Mouse (Mus musculus) cerebellum, adult (tissue): ENCODE data around the gene Egln1.
A peak's percentile ranks its signal among the peaks of the same experiment; 100 is the strongest.

Experiments used
- ATAC-seq: cut with Nextera tagmentation; 2 replicates; pipeline ENCODE4 v1.9.2; 2017; ENCODE audit warnings: mild to moderate bottlenecking, moderate library complexity, mixed read lengths; ENCODE audit not compliant: insufficient number of reproducible peaks, low FRiP score, low TSS enrichment

The Egln1 gene

DNA sequence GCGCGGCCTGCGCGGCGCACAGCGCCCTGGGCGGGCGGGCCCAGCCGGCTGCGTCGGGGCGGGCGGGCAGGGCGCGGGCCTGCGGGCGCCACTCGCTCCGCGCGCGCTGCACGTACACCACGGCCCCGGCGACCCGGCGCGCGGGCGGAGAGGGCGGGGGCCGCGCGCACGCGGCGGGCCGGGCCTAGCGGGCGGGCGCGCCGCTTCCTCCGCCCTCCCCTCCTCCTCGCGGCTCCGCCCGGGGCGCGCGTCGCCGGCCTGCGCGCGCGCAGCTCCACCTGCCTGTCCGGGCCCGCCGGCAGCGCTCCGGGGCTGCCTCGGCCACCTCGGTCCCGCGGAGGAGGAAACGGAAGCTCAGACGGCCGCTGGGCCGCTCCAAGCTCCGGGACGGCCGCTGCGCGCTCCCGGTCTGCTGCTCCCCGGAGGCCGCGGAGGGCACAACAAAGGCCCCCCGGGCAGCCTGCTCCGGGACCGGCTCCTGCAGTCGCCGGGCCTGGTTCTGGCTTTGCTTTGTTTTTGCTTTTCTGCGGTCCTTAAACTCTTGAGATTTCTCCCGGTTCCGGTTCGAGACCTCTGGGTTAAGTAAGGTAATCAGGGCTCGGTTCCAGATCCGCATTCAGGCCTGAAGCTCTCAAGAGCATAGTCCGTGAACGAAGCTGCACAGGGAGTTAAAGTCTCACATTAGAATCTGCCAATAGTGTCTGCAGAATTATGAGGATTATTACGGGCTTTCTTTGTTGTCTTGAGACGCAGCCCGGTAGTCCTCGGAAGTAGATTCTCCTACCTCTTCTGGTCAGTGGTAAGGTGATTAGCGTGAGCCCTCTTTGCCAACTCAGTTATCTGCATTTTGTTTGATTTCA lies at the start of gene Egln1:
TSS of gene Egln1 (minus strand) at position 116 of the 860 bp plus-strand sequence.
- peak; percentile 74 for ATAC-seq

DNA sequence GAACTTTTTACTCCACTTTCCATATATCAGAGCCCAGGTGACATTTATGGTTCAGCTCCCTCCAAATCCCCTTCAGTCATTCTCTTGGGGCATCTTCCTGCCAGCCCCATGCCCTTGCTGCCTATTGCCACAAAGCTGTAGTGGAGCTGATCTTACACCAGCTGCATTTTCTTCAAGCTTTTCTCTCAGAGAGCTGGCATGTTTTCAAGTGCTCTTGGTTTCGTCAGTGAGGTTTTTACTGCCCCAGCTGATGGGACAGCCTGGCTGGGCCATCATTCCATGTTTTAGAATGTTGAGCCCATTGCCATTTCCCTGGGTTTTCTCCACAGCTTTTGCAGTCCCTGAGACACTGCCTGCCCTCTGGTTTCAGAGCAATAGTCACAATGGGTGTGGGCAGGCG lies 46.7 kb upstream of the Egln1 start:
- no peak for ATAC-seq

DNA sequence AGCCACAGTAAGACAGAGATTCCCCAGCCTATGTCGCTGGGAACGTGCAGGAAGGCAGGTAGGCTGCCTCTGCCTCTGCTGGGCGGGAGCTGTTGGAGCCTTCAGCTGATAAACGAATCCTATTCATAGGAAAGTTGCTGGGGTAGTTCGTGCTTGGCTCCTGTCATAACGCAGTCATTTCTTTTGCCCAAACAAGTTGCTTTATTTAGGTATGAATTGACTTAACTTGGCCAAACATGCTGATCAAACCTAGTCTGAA lies 42.5 kb upstream of the Egln1 start:
- ATAC-seq, result no peak

DNA sequence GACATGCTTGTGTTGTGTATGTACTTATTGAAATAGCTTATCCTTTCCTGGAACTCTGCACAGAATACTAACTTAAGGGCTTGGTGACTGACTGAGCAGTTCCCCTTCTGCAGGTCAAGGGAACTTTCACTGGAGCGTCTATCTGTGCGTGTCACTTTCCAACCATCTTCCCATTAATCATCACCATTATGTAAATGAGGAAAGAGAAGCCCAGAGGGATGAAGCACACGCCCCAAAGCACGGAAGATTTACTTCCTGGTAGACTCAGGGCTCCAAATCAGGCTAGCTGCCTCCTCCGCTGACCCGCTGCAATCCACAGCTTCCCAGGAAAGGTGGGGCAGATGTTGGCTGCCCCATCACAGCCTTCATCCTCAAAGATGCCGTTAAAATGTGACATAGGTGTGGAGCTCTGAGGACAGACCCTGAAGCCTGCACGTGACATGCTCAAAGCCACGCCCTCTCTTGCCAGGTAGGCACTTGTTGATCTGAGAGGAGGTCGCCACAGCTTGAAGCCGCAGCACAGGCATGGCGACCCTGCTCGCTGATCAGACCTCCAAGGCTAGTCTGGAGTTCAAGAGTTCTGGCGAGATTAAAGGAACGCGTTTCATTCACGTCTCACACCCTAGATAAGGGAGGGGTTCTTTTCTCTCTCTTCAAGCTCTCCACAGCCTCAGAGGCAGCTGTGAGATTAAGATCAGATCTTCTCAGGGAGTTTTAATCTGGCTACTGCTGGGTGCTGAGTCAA lies 42.0 kb upstream of the Egln1 start:
- ATAC-seq, result no peak

DNA sequence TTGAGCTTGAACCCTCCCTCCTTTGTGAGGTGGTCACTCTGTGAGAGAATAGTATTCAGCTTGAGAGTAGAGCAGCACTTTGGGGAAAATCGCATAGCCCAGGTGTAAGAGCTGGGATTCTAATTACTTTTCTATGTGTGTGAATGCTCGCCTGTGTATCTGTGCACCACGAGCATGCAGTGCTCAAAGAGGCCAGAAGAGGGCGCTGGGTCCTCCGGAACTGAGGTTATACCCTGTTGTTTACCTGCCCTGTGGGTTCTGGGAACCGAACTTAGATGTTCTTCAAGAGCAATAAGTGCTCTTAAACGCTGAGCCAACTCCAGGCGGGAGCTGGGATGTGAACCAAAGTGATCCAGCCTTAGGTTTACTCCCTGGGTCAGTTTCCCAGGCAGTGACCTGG lies 31.7 kb upstream of the Egln1 start:
- ATAC-seq, result no peak

DNA sequence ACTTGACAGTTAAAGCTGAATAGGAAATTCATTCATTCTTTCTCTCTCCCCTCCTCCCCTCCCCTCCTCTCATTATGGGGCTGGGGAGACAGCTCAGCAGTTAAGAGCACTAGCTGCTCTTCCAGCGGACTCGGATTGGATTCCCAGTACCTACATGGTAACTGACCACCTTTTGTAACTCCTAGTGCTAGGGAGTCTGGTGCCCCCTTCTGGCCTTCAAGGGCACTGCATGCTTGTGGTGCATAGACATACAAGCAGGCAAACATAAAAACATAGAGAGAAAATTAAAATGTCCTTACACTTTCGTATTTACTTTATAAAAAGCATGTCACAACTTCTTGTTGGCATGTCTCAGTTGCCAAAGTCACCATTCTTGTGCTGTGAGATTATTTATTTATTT lies 30.9 kb upstream of the Egln1 start:
- no peak for ATAC-seq

DNA sequence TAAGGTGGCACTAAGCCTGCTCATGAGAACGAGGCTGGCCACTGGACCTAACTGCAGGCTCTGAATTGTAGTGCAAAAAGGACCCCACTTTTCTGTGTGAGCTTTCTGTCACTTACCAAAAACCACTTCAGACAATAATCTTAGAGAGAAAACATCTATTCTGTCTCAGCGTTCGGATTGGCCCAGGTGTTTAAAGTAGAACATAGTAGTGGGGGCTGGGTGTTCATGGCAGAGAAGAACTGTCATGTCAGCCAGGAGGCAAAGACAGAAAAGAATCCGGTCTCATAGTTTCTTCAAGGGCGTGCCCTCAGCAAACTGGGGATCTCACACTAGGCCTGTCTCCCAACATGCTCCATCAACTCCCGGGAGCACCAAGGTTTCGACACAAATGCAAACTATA lies 28.9 kb upstream of the Egln1 start:
- no peak for ATAC-seq

DNA sequence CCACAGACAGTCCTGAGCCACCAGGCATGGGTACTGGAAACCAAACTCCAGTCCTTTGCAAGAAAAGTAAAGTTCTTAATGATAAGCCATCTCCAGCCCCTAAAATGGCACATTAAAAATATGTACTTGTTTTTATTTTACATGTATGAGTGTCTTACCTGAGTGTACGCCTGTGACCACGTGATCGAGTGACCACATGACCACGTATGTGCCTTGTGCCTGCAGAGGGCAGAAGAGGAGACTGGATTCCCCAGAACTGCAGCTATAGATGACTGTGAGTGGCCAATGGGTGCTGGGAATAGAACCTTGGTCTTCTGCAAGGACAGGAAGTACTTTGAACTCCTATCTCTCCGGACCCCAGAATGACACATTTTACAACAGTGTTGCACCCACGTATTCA lies 27.1 kb upstream of the Egln1 start:
- no peak for ATAC-seq

DNA sequence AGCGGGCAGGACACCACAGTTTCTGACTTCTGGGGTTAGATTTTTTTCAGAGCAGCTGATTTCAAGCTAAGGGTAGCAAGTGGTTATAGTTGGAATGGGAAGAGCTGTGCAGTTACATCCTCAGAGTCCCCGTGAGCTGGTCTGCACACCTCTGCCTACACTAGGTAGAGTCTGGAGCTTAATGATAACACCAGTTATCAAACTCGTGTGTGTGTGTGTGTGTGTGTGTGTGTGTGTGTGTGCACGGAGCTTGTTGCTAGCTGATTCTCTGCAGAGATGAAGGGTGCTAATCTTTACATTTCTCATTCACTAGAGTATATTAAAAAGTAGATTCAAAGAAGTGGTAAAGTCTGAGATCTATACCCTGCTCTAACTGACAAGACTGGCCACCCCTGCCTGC lies 25.1 kb upstream of the Egln1 start:
- ATAC-seq, result no peak

DNA sequence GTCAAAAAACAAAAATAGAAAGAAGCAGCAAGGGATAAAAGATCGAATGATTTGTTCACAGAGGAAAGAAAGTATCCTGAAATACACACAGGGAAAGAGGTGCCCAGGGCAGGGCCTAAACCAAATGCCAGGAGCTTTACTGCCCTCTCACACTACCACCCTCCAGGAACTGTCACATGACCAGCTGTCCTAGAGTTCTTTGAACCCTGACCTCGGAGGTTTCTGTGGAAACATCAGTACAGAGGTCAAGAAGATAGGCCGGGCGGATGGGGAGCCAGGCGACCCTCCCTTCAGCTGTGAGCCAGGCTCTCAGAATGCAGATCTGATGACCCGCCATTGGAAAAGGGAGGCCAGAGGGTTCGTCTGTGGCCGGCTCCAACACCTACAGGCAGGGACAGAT lies 24.1 kb upstream of the Egln1 start:
- no peak for ATAC-seq

DNA sequence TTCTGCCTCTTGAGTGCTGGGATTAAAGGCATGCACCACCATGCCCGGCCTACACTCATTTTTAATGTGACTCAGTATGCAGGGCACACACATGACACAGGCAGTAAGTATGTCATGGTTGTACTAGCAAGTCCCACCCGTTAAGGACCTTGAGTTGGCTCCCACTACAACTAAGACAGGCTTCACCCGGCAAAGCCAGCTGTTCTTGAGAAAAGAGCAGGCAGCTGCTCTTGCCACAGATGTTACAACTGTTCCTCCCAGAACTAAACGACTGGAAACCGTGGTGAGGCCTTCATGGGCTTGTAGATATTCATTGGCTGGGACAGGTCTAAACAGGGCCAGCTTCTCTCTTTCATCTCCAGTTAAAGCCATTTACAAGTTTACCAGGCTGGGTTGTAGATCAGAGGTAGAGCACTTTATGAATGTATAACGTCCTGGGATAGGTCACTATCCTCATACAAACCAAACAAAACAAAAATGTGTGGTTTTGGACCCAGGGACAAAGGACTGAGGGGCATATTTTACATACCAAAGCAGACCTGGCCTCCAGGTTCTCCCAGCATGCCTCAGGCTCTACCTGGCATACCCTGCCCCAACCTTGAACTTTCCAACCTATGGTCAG lies 21.3 kb upstream of the Egln1 start:
- ATAC-seq, result no peak

DNA sequence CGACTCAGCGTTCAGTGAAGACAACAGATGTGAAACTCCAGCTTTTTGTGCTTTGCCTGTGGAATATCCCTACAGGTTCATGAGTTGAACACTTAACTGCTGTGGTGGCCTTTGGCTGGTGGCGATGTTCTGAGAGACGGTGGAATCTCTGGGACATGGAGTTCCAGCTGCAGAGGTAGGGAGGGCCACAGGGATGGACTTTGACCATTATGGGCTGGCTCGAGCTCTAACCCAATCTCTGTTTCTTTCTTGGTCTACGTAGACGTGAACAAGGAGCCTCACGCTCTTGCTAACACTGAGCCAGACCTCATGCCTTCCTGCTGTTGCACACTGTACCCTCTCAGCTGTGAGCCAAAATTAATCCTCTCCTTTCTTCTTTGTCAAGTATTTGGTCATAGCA lies 15.8 kb upstream of the Egln1 start:
- ATAC-seq, result no peak

DNA sequence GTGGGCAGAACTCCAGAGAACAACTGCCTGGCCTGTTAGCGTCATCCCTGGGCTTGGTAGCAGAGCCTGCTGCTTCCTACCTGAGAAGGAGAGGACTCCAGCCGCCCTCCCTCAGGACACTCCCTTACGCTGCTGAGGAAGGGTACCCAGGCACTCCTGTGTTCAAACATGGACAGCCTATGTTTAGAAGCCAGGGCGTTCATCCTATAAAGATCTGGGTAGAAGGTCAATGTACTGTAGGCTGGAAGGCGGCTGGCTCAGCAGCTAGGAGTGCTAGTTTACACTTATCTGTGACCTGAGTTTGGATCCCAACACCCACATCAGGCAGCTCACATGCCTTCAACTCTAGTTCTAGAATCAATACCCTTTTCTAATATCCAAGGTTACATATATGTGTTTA lies 14.1 kb upstream of the Egln1 start:
- no peak for ATAC-seq

DNA sequence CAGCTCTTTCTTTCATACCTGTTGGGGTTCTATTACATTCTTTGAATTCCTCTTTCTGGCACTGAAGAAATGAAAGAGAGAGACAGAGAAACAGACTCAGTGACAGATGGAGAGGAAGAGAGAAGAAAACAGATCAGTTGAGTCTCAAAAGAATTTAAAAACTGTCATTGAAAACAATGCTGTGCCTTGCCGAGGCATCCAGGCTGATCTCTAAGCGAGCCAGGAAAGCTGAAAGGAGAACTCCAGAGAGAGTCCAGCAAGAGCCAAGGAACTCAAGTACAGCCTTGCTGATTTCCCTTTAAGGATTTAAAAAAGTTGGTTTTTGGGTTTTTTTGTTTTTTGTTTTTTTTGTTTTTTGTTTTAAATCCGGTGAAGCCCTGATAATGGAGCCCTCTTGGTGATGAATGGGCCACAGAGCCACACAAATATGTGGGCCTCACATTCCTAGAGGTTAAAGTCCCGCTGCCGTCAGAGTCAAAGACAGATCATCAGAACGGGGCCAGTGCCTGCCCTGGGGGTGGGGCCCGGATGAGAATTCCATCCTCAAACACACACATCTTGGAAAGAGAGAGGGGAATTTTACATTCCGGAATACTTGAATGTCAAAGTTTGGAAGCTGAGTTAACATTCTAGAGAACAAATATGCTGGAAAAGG lies 11.2 kb upstream of the Egln1 start:
- ATAC-seq, result no peak

DNA sequence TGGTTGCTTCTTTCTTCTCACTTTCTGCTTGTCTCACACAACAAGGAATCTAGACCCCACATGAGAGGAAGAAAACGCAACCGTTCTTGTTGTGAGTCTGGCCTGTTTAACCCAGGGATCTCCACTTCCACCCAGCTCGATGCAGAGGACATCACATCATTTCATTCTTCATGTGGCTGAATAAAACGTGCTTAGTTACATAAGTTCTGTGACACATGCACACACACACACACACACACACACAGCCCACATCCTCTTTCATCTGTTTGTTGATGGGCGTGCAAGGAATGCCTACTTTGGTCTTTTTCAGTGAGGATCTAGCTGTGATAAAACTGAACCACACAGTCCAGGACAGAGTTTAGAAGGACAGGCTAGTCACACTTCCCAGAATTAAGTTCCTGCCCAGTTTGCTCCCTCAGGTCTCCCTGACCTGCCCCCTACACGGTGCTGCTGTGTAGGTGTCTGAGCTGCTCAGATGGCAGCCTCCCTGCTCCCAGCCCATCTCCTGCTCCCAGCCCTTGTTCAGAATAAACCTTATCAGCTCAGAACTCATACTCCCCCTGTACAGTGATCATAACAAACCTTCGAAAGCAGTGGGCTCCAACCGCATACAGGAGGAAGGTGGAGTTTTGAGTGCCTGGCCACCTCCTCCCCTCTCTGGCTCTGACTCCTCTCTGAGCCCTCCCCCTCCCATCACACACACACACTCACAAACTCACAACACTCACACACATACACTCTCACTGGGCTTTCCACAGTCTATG lies 10.5 kb upstream of the Egln1 start:
- ATAC-seq, result no peak

DNA sequence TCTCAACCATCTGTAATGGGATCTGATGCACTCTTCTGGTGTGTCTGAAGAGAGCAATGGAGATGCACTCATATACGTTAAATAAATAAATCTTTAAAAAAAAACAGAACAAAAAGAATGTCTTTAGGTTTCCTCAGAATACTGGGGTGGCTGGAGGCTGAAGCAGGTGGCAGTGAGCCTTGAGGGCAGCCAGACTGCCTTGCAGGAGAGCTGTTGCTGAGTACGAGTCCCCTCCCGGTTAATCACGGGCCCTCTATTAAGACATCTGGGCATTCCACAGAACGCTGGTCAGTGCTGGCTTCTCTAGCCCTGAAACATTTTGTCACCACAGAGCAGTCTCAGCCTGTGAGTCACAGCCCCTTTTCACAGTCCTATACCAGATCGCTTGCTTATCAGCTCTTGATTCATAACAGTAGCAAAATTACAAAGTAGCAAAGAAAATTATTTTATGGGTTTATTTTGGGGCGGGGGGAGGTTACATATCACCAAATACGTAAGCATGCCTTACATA lies 5.5 kb upstream of the Egln1 start:
- ATAC-seq, result no peak

DNA sequence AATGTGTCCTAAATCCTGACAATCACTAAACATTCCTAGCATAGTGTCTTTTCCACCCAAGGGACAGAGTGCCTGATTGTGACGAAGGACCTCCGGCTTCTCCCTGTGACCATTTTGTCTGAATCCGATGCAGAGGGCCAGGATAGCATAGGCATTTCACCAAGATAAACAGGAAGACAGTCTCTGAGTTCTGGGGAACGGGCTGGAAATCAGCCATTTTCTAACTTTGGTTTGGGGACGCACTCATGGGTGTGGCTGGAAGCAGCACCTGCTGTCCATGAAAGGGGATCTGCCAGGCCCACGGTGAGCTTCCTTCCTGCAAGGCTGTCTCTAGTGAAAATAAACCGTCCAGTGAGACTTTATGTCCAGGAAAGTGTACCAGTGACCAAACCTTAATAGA lies 4.1 kb upstream of the Egln1 start:
- ATAC-seq, result no peak

DNA sequence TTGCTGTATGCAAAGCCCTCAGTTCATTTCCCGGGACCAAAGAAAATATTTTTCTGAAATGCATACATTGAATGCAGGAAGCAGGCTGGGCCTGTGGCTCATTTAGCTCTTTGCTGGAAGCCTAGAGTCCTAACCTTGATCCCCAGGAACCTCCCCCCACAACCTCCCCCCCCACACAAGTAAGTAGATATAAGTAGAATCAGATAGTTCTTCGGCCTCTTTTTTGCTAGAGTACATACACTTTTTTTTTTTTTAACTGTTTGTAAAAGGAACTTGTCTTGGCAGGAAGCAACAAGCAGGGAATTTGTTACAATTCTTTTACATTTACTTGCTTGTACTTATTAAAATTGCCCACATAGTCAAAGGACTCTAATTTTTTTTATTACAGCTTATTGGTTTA lies 1.7 kb upstream of the Egln1 start:
- ATAC-seq, result no peak

DNA sequence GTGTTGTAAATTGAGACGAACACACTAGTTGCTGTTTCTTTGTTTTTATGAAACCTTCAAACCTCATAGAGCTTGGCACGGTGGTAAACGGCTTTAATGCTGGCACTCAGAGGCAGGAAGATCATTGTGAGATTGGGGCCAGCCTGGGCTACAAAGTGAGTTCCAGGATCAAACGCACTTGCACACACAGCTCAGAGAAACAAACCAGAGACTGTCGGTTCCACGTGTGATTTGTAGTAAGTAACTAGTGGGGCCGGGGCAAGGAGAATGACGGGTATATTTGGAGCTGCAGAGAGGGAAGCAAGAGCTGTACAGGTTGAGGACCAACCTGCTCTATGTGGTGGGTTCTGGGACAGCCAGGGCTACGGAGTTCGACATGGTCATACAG lies 939 bp upstream of the Egln1 start:
- ATAC-seq, result no peak

DNA sequence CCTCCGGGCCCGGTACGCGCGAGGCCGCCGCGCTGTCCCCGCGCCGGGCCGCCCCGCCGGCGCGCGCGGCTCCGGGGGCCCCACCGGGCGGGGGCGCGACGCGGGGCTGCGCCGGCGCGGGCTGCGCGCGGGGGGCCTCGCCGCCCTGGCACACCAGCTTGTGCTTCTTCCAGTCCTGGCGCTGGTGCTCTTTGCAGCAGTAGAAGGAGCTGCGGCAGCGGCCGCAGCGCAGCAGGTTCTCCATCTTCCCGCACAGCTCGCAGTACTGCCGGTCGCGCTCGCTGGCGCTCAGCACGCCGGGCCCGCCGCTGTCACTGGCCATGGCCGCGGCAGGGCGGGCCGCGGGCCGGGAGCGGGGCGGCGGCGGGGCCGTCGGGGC lies 402 bp downstream of the Egln1 start:
- peak; percentile 22; the same call in 1 of the 2 replicates for ATAC-seq
